Comparison of ENCODE assay signal across 29 mouse cellular contexts in genomic region chr8:8453944-8454343, GRCm38 (mm10).
A peak's percentile ranks its signal among the peaks of the same experiment; 100 is the strongest.
DNase-seq lines count a peak whose midpoint lies in the region; ATAC-seq lines count a peak whose summit lies in the region.
"Had no signal": no experiment of that assay in that cellular context is flagged by ENCODE, and none has a peak within 500 bp of the region (broad histone marks: within the 10 kb centered on the region; RNA-seq: fewer than 3 reads in every experiment).

No protein-coding gene starts in this region.

- no peak overlapping the region for H3K9ac ChIP-seq in forebrain, embryonic 11.5 days (ENCODE audit: low read length)
- H3K9ac ChIP-seq: embryonic facial prominence, embryonic 12.5 days; embryonic facial prominence, embryonic 15.5 days; forebrain, embryonic 12.5 days; forebrain, embryonic 15.5 days; heart, embryonic 12.5 days; heart, embryonic 15.5 days; hindbrain, embryonic 13.5 days; intestine, embryonic 15.5 days had no signal

- H3K4me2 ChIP-seq in forebrain, embryonic 11.5 days (ENCODE audit: low read depth, low read length, severe bottlenecking) = no peak overlapping the region
- H3K4me2 ChIP-seq: embryonic facial prominence, embryonic 12.5 days; embryonic facial prominence, embryonic 15.5 days; forebrain, embryonic 12.5 days; forebrain, embryonic 15.5 days; heart, embryonic 12.5 days; heart, embryonic 15.5 days; hindbrain, embryonic 13.5 days; intestine, embryonic 15.5 days had no signal

- H3K9me3 ChIP-seq in forebrain, embryonic 11.5 days (ENCODE audit: control insufficient read depth, low read length) = no peaks in the 10 kb centered on the region
- H3K9me3 ChIP-seq: embryonic facial prominence, embryonic 12.5 days; embryonic facial prominence, embryonic 15.5 days; forebrain, embryonic 12.5 days; forebrain, embryonic 15.5 days; G1E; heart, embryonic 12.5 days; heart, embryonic 15.5 days; hindbrain, embryonic 10.5 days; hindbrain, embryonic 13.5 days; intestine, embryonic 15.5 days had no signal

- H3K27ac ChIP-seq in forebrain, embryonic 11.5 days (ENCODE audit: low read depth, low read length) = no peak overlapping the region
- H3K27ac ChIP-seq: embryonic facial prominence, embryonic 12.5 days; embryonic facial prominence, embryonic 15.5 days; forebrain, embryonic 12.5 days; forebrain, embryonic 15.5 days; heart, embryonic 15.5 days; hindbrain, embryonic 10.5 days; hindbrain, embryonic 13.5 days; intestine, embryonic 15.5 days had no signal

- H3K4me1 ChIP-seq in forebrain, embryonic 11.5 days (replicated peaks; ENCODE audit: control insufficient read depth, insufficient read depth, low read length) = no peaks in the 10 kb centered on the region
- H3K4me1 ChIP-seq: embryonic facial prominence, embryonic 12.5 days; embryonic facial prominence, embryonic 15.5 days; forebrain, embryonic 12.5 days; forebrain, embryonic 15.5 days; hindbrain, embryonic 10.5 days; intestine, embryonic 15.5 days had no signal

- DNase-seq in 3T3-L1 (ENCODE audit: low read depth, low spot score) (peak; percentile 97), NIH3T3 (ENCODE audit: low read depth) (peak; percentile 82)
- peak; percentile 67 for DNase-seq in fibroblast of lung, adult 2 months (ENCODE audit: low read depth)
- DNase-seq in forebrain, embryonic 11.5 days (ENCODE audit: low spot score) = no peak
- DNase-seq in urinary bladder, postnatal 14 days (ENCODE audit: low spot score) = no peak
- DNase-seq in spleen, postnatal 14 days (ENCODE audit: low spot score in 2 of 2) = no peak
- DNase-seq: adrenal gland, postnatal 10 days; adrenal gland, postnatal 36 days; cerebellum, adult 18-20 months; cerebellum, adult 9-10 months; cerebellum, postnatal 14 days; gastrocnemius, postnatal 25 days; heart, adult 18-20 months; heart, postnatal 10 days; heart, postnatal 36 days had no signal

- H3K4me3 ChIP-seq in forebrain, embryonic 11.5 days (ENCODE audit: low read depth, low read length) = no peak overlapping the region
- H3K4me3 ChIP-seq: embryonic facial prominence, embryonic 12.5 days; embryonic facial prominence, embryonic 15.5 days; erythroblast, embryonic 14.5 days; forebrain, embryonic 12.5 days; forebrain, embryonic 15.5 days; heart, embryonic 12.5 days; heart, embryonic 15.5 days; hindbrain, embryonic 10.5 days; hindbrain, embryonic 13.5 days; intestine, embryonic 15.5 days had no signal

- WGBS in forebrain, embryonic 11.5 days = 92% methylated on average over 6 of the region's 6 CpGs

- no peak for ATAC-seq in erythroid progenitor cell, adult 5-6 weeks (replicated peaks; ENCODE audit: low FRiP score, poor library complexity, severe bottlenecking)
- no peak for ATAC-seq in forebrain, embryonic 11.5 days (replicated peaks; ENCODE audit: low FRiP score)
- ATAC-seq: forebrain, embryonic 15.5 days; hindbrain, embryonic 16.5 days; intestine, embryonic 15.5 days had no signal

- H3K27me3 ChIP-seq in forebrain, embryonic 11.5 days (ENCODE audit: control insufficient read depth, insufficient read depth, low read length) = no peaks in the 10 kb centered on the region
- H3K27me3 ChIP-seq: CH12.LX; embryonic facial prominence, embryonic 12.5 days; embryonic facial prominence, embryonic 15.5 days; forebrain, embryonic 12.5 days; forebrain, embryonic 15.5 days; heart, embryonic 12.5 days; heart, embryonic 15.5 days; hindbrain, embryonic 13.5 days; intestine, embryonic 15.5 days had no signal

- no peaks in the 10 kb centered on the region for H3K36me3 ChIP-seq in forebrain, embryonic 11.5 days (ENCODE audit: control insufficient read depth, insufficient read depth, low read length)
- H3K36me3 ChIP-seq: embryonic facial prominence, embryonic 12.5 days; embryonic facial prominence, embryonic 15.5 days; forebrain, embryonic 12.5 days; forebrain, embryonic 15.5 days; G1E; heart, embryonic 12.5 days; heart, embryonic 15.5 days; hindbrain, embryonic 10.5 days; hindbrain, embryonic 13.5 days; intestine, embryonic 15.5 days had no signal

Comparison
In these comparisons a context has a peak if more than half of its experiments do, and no peak if none do; other contexts are left out.
1. DNase-seq: peak in 3T3-L1 (single experiment), NIH3T3 (single experiment) and fibroblast of lung, adult 2 months (single experiment); none in forebrain, embryonic 11.5 days (single experiment), urinary bladder, postnatal 14 days (single experiment) and spleen, postnatal 14 days (0 of 2).